Mouse (Mus musculus) spleen, adult 12 weeks (tissue): ENCODE results near the gene Eps15l1.
A peak's percentile ranks its signal among the peaks of the same experiment; 100 is the strongest.

Experiments used
- DNase-seq: peaks from one replicate; pipeline ENCODE4 v3.0.0; 2022; ENCODE audit warnings: low spot score

The Eps15l1 gene

DNA sequence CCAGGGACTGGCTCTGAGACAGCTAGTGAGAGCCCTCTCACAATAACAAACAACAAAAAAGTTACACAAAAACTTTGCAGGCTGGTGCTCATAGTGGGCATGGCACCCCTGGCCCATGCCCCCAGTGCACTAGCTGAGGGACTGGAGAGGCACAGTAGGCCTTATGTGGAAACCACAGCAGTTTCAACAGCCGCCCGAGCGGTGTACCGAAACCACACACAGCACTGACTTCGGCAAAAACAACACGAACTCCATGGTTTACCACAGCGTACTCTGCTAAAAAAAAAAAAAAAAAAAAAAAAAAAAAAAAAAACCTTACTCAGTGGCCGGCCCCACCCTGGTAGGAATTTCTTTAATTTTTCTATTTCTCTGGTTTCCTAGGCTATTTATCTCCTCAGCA is 70.5 kb downstream of the Eps15l1 start:
- peak; percentile 52 for DNase-seq

DNA sequence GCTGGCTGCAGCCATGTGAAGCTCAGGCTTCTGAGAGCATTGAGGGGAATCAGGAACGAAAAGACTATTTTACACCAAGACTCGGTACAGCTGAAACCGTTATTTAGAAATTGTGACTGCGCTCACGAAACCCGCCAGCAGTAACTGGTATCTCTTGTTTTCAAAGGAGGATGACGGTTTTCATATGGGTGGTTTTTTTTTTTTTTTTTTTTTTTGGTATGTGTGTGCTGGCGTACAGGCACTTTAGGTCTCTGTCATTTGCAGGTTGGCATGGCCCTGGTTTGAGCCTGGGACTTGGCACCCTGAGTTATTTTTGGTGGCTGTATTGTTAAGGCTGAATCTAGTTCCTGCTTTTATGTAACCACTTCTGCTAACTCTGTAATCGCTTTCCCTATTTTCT is 71.4 kb downstream of the Eps15l1 start:
- no peak for DNase-seq

DNA sequence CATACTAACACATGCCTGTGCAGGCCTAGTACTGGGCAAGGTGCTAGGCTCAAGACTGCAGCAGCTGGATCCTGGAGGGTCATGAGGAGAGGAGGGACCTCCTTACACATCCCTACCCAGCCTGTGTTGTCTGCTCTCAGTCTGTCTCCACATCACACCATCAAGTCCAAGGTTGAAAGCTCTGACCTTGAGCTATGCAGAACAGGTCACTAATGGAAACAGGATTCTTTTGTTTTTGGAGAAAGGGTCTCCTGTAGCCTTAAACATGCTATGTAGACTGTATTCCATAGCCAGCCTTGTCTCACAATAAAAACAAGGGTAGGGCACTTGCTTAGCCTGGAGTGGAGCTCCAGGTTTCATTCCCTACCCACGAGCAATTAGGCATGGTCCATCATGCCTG is 72.3 kb downstream of the Eps15l1 start:
- DNase-seq: no peak

DNA sequence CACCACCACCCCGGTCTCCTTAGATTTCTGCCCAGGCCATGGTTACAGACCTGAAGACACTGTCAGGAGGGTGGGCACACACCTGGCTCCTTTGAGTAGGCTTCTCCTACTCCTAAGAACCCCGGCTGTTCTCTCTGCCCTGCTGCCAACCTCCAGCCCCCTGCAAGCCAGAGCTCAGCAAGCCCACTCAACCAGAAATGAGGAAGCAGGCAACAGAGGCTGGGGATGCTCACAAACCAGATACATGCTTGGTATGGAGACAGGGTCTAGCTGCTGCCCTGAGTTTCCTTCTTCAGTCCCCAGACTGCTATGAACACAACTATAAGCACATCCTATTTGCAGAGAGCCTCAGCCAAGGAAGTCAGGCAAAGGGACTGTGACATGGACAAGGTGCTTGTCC is 73.1 kb downstream of the Eps15l1 start:
- DNase-seq: no peak

DNA sequence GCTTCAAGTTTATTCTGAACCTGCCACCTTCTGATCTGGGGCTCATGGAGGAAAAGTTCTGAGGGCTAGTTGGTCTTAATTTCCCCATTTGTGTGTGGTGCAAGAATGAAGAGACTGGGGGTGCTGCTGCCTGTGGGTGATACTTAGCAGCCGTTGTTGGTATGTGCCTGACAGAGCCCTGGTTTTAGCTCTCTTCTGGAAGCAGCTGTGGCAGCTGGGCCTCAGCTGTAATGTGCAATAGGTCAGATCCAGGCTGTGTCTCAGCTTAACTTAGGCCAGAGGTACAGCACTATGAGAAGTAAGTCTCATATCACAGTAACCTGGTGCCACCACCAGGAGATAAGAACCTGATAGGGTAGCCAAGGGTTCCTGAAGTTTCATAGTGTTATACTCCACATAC is 73.7 kb downstream of the Eps15l1 start:
- no peak for DNase-seq

DNA sequence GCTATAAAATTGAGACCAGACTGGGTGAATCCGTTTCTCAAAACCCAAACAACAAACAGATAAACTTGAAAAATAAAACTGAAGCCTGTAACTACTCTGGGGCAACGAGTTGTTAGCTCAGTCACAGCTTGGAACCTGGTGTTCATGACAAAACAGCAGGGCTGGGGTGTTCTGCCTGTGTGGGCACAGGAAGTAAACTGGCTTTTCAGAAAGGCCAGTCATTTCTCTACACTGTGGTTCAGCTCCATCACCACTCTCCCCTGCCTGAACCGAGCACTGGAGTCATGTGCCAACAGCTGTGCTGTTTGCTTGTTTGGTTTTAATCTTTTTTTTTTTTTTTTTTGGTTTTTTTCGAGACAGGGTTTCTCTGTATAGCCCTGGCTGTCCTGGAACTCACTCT is 77.5 kb downstream of the Eps15l1 start:
- DNase-seq: no peak

DNA sequence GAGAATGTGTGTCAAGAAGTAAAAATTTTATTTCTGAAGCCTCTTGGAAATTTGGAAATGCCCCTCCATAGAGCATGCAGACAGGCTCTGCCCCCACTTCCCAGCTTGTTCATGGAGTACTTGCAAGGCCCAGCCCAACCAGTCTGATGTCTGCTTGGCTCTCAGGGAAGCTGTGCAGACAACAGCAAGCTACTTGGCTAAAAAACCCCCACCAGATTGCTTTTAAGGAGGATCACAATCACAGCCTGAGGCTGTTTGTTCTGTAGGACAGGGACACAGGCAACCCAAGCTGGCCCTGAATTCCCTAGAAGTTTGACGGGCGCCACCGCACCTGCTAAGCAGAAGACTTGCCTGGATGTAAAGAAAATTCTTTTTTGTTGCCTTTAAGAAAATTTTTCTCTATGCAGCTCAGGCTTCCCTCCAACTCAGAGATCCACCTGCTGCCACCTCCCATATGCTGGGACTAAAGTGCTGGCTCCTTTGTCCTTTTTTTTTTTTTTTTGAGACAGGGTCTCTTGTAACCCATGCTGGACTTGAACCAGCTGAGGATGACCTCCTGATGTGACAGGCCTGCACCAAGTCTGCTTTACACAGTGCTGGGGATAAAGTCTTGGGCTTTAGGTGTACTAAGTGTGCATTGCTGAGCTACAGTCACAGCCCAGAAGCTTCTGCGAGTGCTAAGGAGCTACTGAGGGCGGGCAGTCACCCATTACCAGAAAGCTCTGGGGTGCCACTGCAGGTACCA is 78.5 kb downstream of the Eps15l1 start:
- DNase-seq: no peak

DNA sequence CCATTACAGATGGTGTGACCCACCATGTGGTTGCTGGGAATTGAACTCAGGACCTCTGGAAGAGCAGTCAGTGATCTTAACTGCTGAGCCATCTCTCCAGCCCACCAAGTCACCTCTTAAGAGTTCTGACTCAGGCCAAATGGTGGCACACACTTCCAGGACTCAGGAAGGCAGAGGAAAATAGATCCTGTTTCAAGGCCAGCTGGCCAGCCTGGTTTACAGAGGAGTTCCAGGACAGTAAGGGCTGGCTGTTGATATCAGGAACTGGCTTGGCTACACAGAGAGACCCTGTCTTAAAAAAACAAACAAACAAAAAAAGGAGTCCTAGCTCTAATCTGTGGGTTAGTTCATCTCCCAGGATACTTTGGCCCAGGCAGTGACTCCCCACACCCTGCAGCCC is 84.2 kb downstream of the Eps15l1 start:
- no peak for DNase-seq

DNA sequence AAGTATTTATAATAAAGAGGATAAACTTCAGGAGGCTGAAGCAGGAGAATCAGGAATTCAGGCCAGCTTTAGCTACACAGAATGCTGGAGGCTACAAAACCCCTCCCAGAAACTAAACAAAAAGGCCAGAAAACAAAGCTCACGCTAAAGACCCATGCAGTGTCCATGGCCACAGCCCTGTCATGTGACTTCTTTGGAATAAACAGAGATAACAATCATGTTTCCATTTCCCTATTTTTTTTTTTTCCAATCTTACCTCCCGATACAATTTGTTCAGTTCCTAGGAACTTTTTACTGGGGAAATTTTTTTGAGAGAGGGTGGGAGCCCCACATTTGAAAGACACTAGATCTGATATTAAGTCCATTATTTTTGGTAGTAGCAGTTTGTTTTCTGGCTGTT is 85.0 kb downstream of the Eps15l1 start:
- DNase-seq: no peak

DNA sequence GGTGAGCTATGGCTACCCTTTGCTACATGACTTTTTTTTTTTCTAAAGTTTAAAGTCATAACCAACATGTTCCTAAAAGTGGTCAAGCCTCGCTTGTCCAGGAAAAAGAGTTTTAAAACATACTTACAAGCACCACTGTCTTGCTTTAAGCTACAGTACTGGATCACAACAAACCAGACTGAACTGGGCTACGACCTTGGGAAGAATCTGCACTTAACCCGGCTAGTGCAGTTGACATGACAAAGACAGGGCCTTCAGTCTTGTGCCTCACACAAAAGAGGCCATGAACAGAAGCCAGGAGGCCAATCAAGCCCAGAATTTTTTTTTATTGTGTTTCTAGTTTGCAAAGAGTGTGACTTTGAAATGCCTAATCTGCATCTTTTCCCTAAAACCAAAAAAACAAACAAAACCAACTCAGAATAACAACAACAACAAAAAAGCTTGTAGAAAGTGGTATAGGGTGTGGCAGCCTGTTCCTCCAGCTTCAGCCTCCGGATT is 87.1 kb downstream of the Eps15l1 start:
- DNase-seq: no peak

DNA sequence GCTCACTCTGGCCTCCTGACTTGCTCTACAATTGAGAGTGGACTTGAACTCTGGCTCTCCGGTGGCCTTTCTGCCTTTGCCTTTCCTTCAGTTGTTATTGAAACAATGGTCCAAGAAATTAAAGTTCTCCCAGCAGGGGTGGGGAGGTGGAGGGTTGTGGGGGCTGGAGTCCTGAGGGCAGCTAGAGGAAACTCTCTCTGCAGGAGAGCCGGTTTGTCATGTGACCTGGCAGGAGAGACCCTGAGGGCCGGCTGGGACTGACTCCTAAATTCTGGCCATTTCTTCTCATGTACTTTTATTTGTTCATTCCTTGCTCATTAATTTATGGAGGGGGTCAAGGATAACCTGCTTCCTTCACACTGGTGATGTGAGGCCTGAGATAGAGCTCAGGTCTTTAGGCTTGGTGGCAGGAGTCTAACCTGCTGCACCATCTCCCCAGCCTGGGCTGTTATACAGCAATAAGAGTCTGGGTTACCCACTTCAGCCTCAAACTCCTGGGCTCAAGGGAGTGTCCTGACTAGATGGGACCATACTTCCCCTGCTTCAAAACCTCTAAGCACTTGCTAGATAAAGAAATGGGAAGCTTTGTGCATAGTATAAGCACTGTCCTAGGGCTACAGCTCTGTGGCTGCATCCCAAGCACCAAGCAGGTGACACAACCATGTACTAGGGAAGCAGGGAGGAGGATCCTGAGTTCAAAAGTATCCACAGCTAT is 87.7 kb downstream of the Eps15l1 start:
- no peak for DNase-seq

DNA sequence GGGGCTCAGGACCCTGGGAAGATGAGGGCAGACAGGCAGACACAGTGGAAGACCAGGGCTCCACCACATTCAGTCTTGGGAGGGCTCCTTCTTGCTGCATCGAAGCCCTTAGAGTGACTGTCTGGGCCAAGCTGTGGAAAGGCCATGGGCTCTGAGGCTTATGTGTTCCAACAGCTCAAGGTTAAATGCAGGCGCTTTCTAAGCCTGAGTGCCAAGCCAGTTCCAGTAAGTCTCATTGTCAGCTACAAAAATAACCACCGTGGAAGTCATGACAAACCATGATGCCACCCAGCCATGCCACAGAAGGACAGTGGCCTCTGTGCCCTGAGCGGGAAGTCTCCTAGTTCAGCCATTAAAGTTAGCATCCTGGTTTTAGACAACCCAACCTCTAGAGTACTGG is 89.6 kb downstream of the Eps15l1 start:
- no peak for DNase-seq

DNA sequence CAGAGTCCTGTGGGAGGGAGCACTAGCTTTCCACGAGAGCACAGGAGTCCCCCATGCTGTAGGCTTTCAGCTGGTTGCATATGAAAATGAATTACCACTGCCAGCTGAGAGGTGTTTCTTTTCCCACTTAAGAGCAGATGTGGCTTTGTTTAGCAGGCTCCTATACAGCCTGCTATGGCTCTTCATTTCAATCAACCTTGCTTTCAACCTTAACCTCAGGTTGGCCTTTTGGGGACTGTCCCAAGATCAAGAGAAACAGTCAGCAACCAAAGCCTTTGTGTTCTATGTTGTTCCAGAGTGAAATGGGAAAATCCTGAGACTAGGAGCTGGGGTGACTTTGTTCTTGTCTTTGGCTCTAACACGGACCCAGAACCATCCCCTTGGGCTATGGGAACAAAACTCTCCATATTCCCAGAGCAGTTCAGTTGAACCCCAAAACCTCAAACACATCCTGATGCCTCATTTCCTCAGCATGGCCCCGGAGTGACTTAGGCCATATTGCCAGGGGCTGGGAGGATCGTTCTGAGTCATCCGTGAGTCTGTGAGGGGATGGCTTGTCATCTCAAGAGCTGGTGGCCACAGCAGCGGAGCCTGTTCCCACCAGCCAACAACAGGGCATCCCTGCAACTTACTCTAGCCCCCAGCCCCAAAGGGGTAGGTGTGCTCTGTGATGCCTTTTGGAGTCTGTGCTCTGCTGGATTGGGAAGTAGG is 90.3 kb downstream of the Eps15l1 start:
- DNase-seq: no peak

DNA sequence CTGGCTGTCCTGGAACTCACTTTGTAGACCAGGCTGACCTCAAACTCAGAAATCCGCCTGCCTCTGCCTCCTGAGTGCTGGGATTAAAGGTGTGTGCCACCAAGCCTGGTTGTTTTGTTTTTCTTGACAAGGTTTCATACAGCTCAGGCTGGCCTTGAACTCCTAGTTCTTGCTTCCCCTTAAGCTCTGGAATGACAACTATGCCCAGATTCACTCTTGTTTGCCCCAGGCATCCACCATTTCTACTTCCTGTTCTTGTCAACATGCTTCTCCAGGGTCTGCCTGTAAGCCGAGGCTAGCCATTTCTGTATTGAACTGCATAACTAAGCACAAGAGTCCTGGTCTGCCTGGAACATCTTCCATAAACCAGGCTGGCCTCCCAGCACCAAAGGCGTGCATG is 92.1 kb downstream of the Eps15l1 start:
- DNase-seq: no peak

DNA sequence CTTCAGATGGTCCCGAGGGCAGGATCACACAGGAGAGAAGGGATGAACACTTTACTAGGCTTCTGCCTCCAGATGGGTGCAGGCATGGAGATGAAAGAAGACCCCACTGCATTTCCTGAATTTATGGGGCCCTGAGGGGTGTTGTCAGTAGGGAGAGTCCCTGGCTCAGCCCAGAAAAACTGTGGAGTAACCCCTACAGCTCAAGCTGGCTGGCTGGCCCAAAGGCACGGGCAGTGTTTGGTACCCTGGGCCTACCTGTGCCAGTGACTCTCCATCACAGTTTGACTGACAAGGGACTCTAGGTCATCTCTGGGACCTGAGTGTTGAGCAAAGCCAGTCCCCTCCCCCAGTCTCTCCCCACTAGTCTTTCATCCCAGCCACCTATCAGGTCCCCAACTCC is 96.6 kb downstream of the Eps15l1 start:
- no peak for DNase-seq

DNA sequence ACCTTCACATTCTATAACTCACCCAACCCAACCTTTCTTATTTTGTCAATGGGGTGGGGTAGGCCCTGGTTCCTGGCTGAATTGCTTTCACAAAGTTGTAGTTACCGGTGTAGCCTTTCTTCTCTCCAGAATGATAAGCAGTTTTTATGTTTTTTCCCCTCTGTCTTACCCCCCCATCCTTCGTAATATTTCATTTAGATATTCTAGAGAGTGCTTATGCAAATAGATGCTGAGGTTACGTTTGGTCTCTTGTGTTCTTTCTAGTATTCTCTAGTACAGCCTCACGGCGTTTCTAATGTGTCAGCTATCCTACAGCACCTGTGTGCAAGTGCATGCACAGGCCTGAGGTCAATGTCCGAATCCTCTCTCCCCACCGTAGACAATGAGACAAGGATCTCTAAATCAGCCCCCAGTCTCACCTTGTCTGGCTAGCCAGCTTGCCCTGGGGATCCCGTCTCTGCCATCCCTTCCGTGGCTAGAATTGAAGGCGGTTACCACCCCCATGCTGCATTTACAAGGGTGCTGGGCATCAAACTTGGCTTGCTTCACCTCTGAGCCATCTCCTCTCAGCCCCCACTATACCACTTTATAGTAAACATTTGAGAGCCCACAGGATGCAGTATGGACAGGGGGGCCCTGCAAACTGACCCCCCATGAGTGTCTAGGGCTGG is 97.1 kb downstream of the Eps15l1 start:
- no peak for DNase-seq

DNA sequence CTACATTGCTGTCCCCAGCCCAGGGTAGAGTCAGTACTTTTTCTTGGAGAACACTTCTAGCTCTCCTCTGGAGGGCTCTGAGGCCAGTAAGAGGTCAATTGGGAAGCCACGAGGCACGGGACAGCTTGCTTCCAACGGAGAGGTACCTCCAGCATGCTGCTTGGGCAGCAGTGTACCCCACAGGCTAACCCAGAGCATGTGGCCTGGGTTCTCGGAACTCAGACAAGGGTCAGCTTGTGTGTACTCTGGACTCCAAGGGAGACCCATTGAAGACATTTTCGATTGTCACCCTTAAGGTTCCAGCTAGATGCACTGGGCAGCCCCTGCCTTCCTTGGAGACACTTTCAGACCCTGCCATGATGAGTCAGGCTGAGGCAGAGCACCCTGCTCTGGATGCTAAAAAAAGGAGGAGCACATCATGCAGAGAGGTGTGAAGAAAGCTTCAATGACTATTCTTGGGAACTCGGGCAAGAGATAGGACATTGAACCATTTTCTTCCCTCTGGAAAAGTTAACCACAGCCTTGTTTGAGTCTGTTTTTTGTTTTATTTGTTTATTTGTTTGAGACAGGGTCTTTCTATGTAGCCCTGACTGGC is 98.0 kb downstream of the Eps15l1 start:
- no peak for DNase-seq

DNA sequence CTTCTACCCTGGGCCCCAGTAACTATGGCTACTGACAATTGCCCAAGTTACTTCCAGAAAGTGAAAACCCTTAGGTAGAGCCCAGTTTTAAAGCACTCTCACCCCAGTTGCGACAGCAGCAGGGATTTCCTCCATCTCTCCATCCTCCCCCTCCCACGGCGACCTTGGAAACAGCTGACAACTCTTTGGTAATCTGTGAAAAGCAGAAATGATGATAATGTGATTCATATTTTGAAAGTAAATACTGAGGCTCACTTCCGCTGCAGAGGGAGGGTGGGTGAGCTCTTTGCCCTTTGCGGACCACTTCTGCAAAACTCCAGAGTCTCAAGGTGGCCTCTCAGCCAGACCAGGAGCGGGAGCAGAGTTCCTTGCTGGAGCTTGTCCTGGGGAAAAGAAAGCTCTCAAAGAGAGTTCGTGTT is 98.8 kb downstream of the Eps15l1 start:
- DNase-seq: peak; percentile 46

DNA sequence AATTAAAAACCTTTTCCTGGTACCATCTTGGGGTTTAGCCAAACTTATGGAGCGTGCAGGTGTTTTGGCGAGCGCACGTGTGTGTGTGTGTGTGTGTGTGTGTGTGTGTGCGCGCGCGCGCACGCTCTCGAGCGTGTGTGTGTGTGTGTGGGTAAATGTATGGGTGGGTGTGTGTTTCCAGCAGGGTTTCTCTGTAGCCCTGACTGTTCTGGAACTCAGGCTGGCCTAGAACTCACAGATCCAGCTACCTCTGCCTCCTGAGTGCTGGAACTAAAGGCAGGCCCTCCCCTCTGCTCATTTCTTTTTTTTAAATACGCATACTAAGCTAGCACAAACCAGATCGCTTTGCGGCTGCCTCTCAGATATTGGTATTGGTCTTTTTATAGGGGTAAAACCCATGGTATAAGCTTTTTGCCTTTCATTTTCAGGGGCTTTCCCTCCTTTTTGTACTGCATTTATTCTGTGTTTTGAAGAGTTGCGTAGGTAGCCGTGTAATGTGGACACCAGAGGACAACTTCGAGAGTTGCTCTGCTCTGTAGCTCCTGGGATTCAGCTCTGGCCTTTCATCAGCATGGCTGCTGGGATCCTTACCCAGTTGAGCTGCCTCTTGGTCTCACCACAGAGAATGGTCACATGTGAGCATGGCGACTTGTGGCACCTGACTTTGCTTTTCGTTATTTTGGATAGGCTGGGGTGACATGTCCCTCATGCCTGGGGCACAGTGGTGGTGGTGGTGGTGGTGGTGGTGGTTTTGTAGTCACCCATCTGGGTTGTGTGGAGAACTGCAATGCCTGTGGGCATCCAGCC is 99.4 kb downstream of the Eps15l1 start:
- no peak for DNase-seq

DNA sequence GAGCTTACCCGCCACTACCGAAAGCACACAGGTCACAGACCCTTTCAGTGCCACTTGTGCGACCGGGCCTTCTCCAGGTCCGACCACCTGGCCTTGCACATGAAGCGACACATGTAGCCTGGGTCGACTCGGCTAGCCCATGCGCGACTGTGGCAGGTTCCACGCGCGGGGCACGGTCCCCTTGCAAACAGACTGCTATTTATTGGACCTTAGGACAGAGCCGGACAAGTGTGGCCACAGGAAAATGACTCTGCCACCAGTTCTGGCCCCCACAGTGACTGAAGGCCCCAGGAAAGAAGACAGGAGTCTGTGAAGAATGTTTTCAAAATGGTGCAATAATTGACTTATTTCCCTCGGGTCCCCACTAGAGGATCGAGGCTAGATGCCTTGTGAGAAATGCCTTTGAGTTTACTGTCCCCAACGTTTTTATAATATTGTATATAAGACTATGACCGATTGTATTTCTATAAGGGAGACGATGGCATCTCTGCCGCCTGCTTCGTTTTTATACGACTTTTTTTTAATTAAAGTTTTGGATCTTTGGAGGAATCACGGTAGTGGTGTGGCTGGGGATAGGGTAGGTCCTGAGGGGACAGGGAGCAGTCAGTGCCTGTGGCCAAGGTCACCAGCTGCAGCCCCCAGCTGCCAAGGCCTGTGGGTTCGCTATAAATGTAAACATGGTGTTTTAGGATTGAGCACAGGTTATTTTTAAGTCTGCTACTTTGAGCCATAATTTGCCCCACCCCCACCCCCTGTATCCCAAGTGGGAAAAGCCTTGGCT is 100.3 kb downstream of the Eps15l1 start:
- no peak for DNase-seq
